Mouse (Mus musculus): ENCODE data around the gene Spink2.
"Not testable (repeated sequence)": the region's sequence is repeated elsewhere in the genome, so short reads cannot be mapped to it uniquely, and the experiment has no call there.

Gene Spink2

GRCm38 (mm10) chr5:77211236-77211635 is at the start of gene Spink2:
Gene Spink2 (minus strand): TSS chr5:77211471.
- no peak for DNase-seq (ENCODE audit: low spot score in 2 of 2)

- DNase-seq (ENCODE audit: low spot score in 2 of 2) = no peak
Measured at GRCm38 (mm10) chr5:77260141-77260540, 48.9 kb upstream of the Spink2 start.

- DNase-seq (ENCODE audit: low spot score in 2 of 2) = no peak
Measured at GRCm38 (mm10) chr5:77259315-77259714, 48.0 kb upstream of the Spink2 start.

GRCm38 (mm10) chr5:77257603-77258002 is 46.3 kb upstream of the Spink2 start:
- no peak for DNase-seq (ENCODE audit: low spot score in 2 of 2)

- DNase-seq (ENCODE audit: low spot score in 2 of 2) = no peak
Measured at GRCm38 (mm10) chr5:77254402-77254801, 43.1 kb upstream of the Spink2 start.

GRCm38 (mm10) chr5:77253154-77253553 is 41.9 kb upstream of the Spink2 start:
- DNase-seq (ENCODE audit: low spot score in 2 of 2) = no peak

GRCm38 (mm10) chr5:77252115-77252827 is 41.0 kb upstream of the Spink2 start:
- no peak for DNase-seq (ENCODE audit: low spot score in 2 of 2)

- no peak for DNase-seq (ENCODE audit: low spot score in 2 of 2)
Measured at GRCm38 (mm10) chr5:77251656-77252055, 40.4 kb upstream of the Spink2 start.

GRCm38 (mm10) chr5:77250083-77250482 is 38.8 kb upstream of the Spink2 start:
- no peak for DNase-seq (ENCODE audit: low spot score in 2 of 2)

GRCm38 (mm10) chr5:77245787-77246671 is 34.8 kb upstream of the Spink2 start:
- peak; percentile 68 to 70 for DNase-seq (ENCODE audit: low spot score in 2 of 2)

GRCm38 (mm10) chr5:77245463-77245786 is 34.2 kb upstream of the Spink2 start:
- no peak for DNase-seq (ENCODE audit: low spot score in 2 of 2)

GRCm38 (mm10) chr5:77244331-77244987 is 33.2 kb upstream of the Spink2 start:
- no peak for DNase-seq (ENCODE audit: low spot score in 2 of 2)

- no peak for DNase-seq (ENCODE audit: low spot score in 2 of 2)
Measured at GRCm38 (mm10) chr5:77237104-77237503, 25.8 kb upstream of the Spink2 start.

GRCm38 (mm10) chr5:77234921-77235320 is 23.6 kb upstream of the Spink2 start:
- no peak for DNase-seq (ENCODE audit: low spot score in 2 of 2)

- not testable (repeated sequence) for DNase-seq (ENCODE audit: low spot score in 2 of 2)
Measured at GRCm38 (mm10) chr5:77231863-77232262, 20.6 kb upstream of the Spink2 start.

- DNase-seq (ENCODE audit: low spot score in 2 of 2) = peak in 1 of 2 experiments; percentile 21
Measured at GRCm38 (mm10) chr5:77228986-77229385, 17.7 kb upstream of the Spink2 start.

- peak in 1 of 2 experiments; percentile 10 for DNase-seq (ENCODE audit: low spot score in 2 of 2)
Measured at GRCm38 (mm10) chr5:77223043-77223975, 12.0 kb upstream of the Spink2 start.

- no peak for DNase-seq (ENCODE audit: low spot score in 2 of 2)
Measured at GRCm38 (mm10) chr5:77217724-77218123, 6.5 kb upstream of the Spink2 start.

- DNase-seq (ENCODE audit: low spot score in 2 of 2) = peak; percentile 48 to 71
Measured at GRCm38 (mm10) chr5:77217211-77217610, 5.9 kb upstream of the Spink2 start.

GRCm38 (mm10) chr5:77206134-77206533 is 5.1 kb downstream of the Spink2 start:
- DNase-seq (ENCODE audit: low spot score in 2 of 2) = peak; percentile 6 to 10

- DNase-seq (ENCODE audit: low spot score in 2 of 2) = no peak
Measured at GRCm38 (mm10) chr5:77202238-77202637, 9.0 kb downstream of the Spink2 start.

All from spleen, postnatal 36 days (tissue).